Mouse (Mus musculus): ENCODE data around the gene Lrmda.

Lrmda gene

GRCm38 (mm10) chr14:22578224-22578623, 558.7 kb downstream of the Lrmda start:
- in situ Hi-C loops (cut with MseI, MboI): loop anchor here (10.0 to 25.0 kb wide), 2 partner anchors 591 to 593 kb away; partner anchors contain the start of gene Zfp503 (in 2 of the 2)

- in situ Hi-C loops (cut with MseI, MboI): loop anchor here (10.0 to 25.0 kb wide), 2 partner anchors 592 to 594 kb away; partner anchors contain the start of gene Zfp503 (in 2 of the 2)
Observed at GRCm38 (mm10) chr14:22578986-22579385, 559.5 kb downstream of the Lrmda start.

GRCm38 (mm10) chr14:22582065-22582464, 562.6 kb downstream of the Lrmda start:
- in situ Hi-C loops (cut with MseI, MboI): loop anchor here in 1 of 2 experiments (25.0 kb wide), 1 partner anchor 595 kb away; the partner anchor contains the start of gene Zfp503

GRCm38 (mm10) chr14:22586281-22586680, 566.8 kb downstream of the Lrmda start:
- in situ Hi-C loops (cut with MseI, MboI): loop anchor here in 1 of 2 experiments (25.0 kb wide), 1 partner anchor 599 kb away; the partner anchor contains the start of gene Zfp503

GRCm38 (mm10) chr14:22586796-22587195, 567.3 kb downstream of the Lrmda start:
- in situ Hi-C loops (cut with MseI, MboI): loop anchor here in 1 of 2 experiments (25.0 kb wide), 1 partner anchor 599 kb away; the partner anchor contains the start of gene Zfp503

GRCm38 (mm10) chr14:22587285-22587957, 567.9 kb downstream of the Lrmda start:
- in situ Hi-C loops (cut with MseI, MboI): loop anchor here in 1 of 2 experiments (25.0 kb wide), 1 partner anchor 600 kb away; the partner anchor contains the start of gene Zfp503

GRCm38 (mm10) chr14:22587958-22588296, 568.4 kb downstream of the Lrmda start:
- in situ Hi-C loops (cut with MseI, MboI): loop anchor here in 1 of 2 experiments (25.0 kb wide), 1 partner anchor 601 kb away; the partner anchor contains the start of gene Zfp503

GRCm38 (mm10) chr14:22588394-22588793, 568.9 kb downstream of the Lrmda start:
- in situ Hi-C loops (cut with MseI, MboI): loop anchor here in 1 of 2 experiments (25.0 kb wide), 1 partner anchor 601 kb away; the partner anchor contains the start of gene Zfp503

GRCm38 (mm10) chr14:22589503-22590215, 570.1 kb downstream of the Lrmda start:
- in situ Hi-C loops (cut with MseI, MboI): loop anchor here in 1 of 2 experiments (25.0 kb wide), 1 partner anchor 602 kb away; the partner anchor contains the start of gene Zfp503

GRCm38 (mm10) chr14:22591186-22591585, 571.7 kb downstream of the Lrmda start:
- in situ Hi-C loops (cut with MseI, MboI): loop anchor here in 1 of 2 experiments (25.0 kb wide), 1 partner anchor 604 kb away; the partner anchor contains the start of gene Zfp503

- in situ Hi-C loops (cut with MseI, MboI): loop anchor here in 1 of 2 experiments (25.0 kb wide), 1 partner anchor 610 kb away; the partner anchor contains the start of gene Zfp503
Observed at GRCm38 (mm10) chr14:22597508-22597907, 578.0 kb downstream of the Lrmda start.

- in situ Hi-C loops (cut with MseI, MboI): loop anchor here in 1 of 2 experiments (25.0 kb wide), 1 partner anchor 611 kb away; the partner anchor contains the start of gene Zfp503
Observed at GRCm38 (mm10) chr14:22598638-22599037, 579.1 kb downstream of the Lrmda start.

GRCm38 (mm10) chr14:22600166-22600565, 580.7 kb downstream of the Lrmda start:
- in situ Hi-C loops (cut with MseI, MboI): no loop called here

GRCm38 (mm10) chr14:22602308-22602707, 582.8 kb downstream of the Lrmda start:
- in situ Hi-C loops (cut with MseI, MboI): no loop called here

GRCm38 (mm10) chr14:22608599-22608998, 589.1 kb downstream of the Lrmda start:
- in situ Hi-C loops (cut with MseI, MboI): no loop called here

GRCm38 (mm10) chr14:22609261-22610245, 590.0 kb downstream of the Lrmda start:
- in situ Hi-C loops (cut with MseI, MboI): no loop called here

GRCm38 (mm10) chr14:22611011-22611410, 591.5 kb downstream of the Lrmda start:
- in situ Hi-C loops (cut with MseI, MboI): no loop called here

GRCm38 (mm10) chr14:22620191-22620590, 600.7 kb downstream of the Lrmda start:
- in situ Hi-C loops (cut with MseI, MboI): no loop called here

- in situ Hi-C loops (cut with MseI, MboI): no loop called here
Observed at GRCm38 (mm10) chr14:22621941-22622340, 602.4 kb downstream of the Lrmda start.

GRCm38 (mm10) chr14:22627105-22627829, 607.8 kb downstream of the Lrmda start:
- in situ Hi-C loops (cut with MseI, MboI): no loop called here

Data from mouse trophoblast stem cell (cell line).